ENCODE assay signal across 8 mouse cellular contexts in genomic region chr11:114184970-114185882, GRCm38 (mm10).
A peak's percentile ranks its signal among the peaks of the same experiment; 100 is the strongest.
DNase-seq lines count a peak whose midpoint lies in the region; ATAC-seq and TF ChIP-seq lines count a peak whose summit lies in the region.

No protein-coding gene starts in this region.

- no peak for TF ChIP-seq POLR2A in heart, adult 2 months (IDR thresholded peaks at IDR 0.05; ENCODE audit: insufficient read depth, low read depth, low read length)

- no peaks in the 10 kb centered on the region for H3K9me3 ChIP-seq in heart, embryonic 10.5 days
- H3K9me3 ChIP-seq in kidney, postnatal 0 days (replicated peaks; ENCODE audit: low read length) = no peaks in the 10 kb centered on the region
- peaks cover 3% of the 10 kb centered on the region; the same call in 1 of the 2 replicates for H3K9me3 ChIP-seq in midbrain, embryonic 10.5 days (replicated peaks)

- no peaks in the 10 kb centered on the region for H3K79me2 ChIP-seq in heart, adult 2 months (replicated peaks; ENCODE audit: control insufficient read depth, insufficient read depth, low read length)

- no peaks in the 10 kb centered on the region for H3K36me3 ChIP-seq in heart, adult 2 months (ENCODE audit: control insufficient read depth, insufficient read depth, low read length)
- no peaks in the 10 kb centered on the region for H3K36me3 ChIP-seq in heart, embryonic 10.5 days
- no peaks in the 10 kb centered on the region for H3K36me3 ChIP-seq in kidney, postnatal 0 days (ENCODE audit: insufficient read depth, low read length)
- no peaks in the 10 kb centered on the region for H3K36me3 ChIP-seq in midbrain, embryonic 10.5 days
- no peaks in the 10 kb centered on the region for H3K36me3 ChIP-seq in splenic B cell, adult 2 months (ENCODE audit: control insufficient read depth, insufficient read depth, low read length, poor library complexity, severe bottlenecking)

- peak; percentile 57 for ATAC-seq in kidney, postnatal 0 days (replicated peaks; ENCODE audit: low FRiP score, low read depth)

- peak; percentile 31 for TF ChIP-seq CTCF in heart, adult 2 months (IDR thresholded peaks at IDR 0.05)
- peak; percentile 48 for TF ChIP-seq CTCF in kidney, postnatal 0 days (IDR thresholded peaks at IDR 0.05; ENCODE audit: low read depth)

- 31% methylated on average over 18 of the region's 18 CpGs for WGBS in heart, adult 2 months
- WGBS in heart, embryonic 10.5 days = 44% methylated on average over 18 of the region's 18 CpGs
- WGBS in kidney, postnatal 0 days = 34% methylated on average over 18 of the region's 18 CpGs
- 49% methylated on average over 18 of the region's 18 CpGs for WGBS in midbrain, embryonic 10.5 days

- H3K4me3 ChIP-seq in heart, adult 2 months = no peak overlapping the region
- no peak overlapping the region for H3K4me3 ChIP-seq in heart, embryonic 10.5 days
- no peak overlapping the region for H3K4me3 ChIP-seq in kidney, postnatal 0 days (replicated peaks; ENCODE audit: low read depth, low read length)
- no peak overlapping the region for H3K4me3 ChIP-seq in midbrain, embryonic 10.5 days

- peak; percentile 48 to 67 for DNase-seq in heart, adult 2 months
- DNase-seq in heart, adult 8-10 months (ENCODE audit: low spot score) = no peak
- DNase-seq in adrenal gland, postnatal 25 days = peak; percentile 70
- peak; percentile 88 for DNase-seq in heart, embryonic 10.5 days (ENCODE audit: low spot score)
- peak; percentile 80 for DNase-seq in kidney, postnatal 0 days (ENCODE audit: low spot score)
- DNase-seq in midbrain, embryonic 10.5 days (ENCODE audit: low spot score) = peak; percentile 46
- DNase-seq in splenic B cell, adult 2 months (ENCODE audit: low read depth, low spot score) = peak; percentile 98
- DNase-seq in thymus, postnatal 14 days = no peak

- intact Hi-C loops in heart, adult 2 months (cut with DNase I) = no loop called here

- no peak overlapping the region for H3K27ac ChIP-seq in heart, adult 2 months
- H3K27ac ChIP-seq in heart, embryonic 10.5 days = no peak overlapping the region
- H3K27ac ChIP-seq in kidney, postnatal 0 days = no peak overlapping the region
- H3K27ac ChIP-seq in midbrain, embryonic 10.5 days (replicated peaks) = no peak overlapping the region

- H3K4me2 ChIP-seq in kidney, postnatal 0 days (ENCODE audit: low read length) = no peak overlapping the region

- H3K4me1 ChIP-seq in heart, adult 2 months (ENCODE audit: control insufficient read depth, insufficient read depth, low read length) = no peaks in the 10 kb centered on the region
- peaks cover 29% of the 10 kb centered on the region for H3K4me1 ChIP-seq in heart, embryonic 10.5 days
- H3K4me1 ChIP-seq in kidney, postnatal 0 days (replicated peaks; ENCODE audit: insufficient read depth, low read length) = no peaks in the 10 kb centered on the region
- H3K4me1 ChIP-seq in midbrain, embryonic 10.5 days = peaks cover 22% of the 10 kb centered on the region

- H3K9ac ChIP-seq in heart, adult 2 months (ENCODE audit: low read depth, low read length) = no peak overlapping the region
- no peak overlapping the region for H3K9ac ChIP-seq in kidney, postnatal 0 days (ENCODE audit: low read depth, low read length)

- no peak for TF ChIP-seq EP300 in heart, adult 2 months (IDR thresholded peaks at IDR 0.05; ENCODE audit: insufficient read depth, low read depth, low read length)

- no peaks in the 10 kb centered on the region for H3K27me3 ChIP-seq in heart, adult 2 months (ENCODE audit: control insufficient read depth, insufficient read depth, low read length)
- H3K27me3 ChIP-seq in heart, embryonic 10.5 days (ENCODE audit: insufficient read depth, poor library complexity, severe bottlenecking) = peaks cover 15% of the 10 kb centered on the region; the same call in 1 of the 2 replicates
- H3K27me3 ChIP-seq in kidney, postnatal 0 days (ENCODE audit: insufficient read depth, low read length) = no peaks in the 10 kb centered on the region
- no peaks in the 10 kb centered on the region for H3K27me3 ChIP-seq in midbrain, embryonic 10.5 days (ENCODE audit: low read depth, poor library complexity, severe bottlenecking)
- H3K27me3 ChIP-seq in splenic B cell, adult 2 months (ENCODE audit: control insufficient read depth, insufficient read depth, low read length, poor library complexity, severe bottlenecking) = no peaks in the 10 kb centered on the region

Comparison
In these comparisons a context has a peak if more than half of its experiments do, and no peak if none do; other contexts are left out.
1. DNase-seq: peak in heart, adult 2 months (2 of 2), adrenal gland, postnatal 25 days (single experiment), heart, embryonic 10.5 days (single experiment), kidney, postnatal 0 days (single experiment), midbrain, embryonic 10.5 days (single experiment) and splenic B cell, adult 2 months (single experiment); none in heart, adult 8-10 months (single experiment) and thymus, postnatal 14 days (single experiment).